In the genomic region with DNA sequence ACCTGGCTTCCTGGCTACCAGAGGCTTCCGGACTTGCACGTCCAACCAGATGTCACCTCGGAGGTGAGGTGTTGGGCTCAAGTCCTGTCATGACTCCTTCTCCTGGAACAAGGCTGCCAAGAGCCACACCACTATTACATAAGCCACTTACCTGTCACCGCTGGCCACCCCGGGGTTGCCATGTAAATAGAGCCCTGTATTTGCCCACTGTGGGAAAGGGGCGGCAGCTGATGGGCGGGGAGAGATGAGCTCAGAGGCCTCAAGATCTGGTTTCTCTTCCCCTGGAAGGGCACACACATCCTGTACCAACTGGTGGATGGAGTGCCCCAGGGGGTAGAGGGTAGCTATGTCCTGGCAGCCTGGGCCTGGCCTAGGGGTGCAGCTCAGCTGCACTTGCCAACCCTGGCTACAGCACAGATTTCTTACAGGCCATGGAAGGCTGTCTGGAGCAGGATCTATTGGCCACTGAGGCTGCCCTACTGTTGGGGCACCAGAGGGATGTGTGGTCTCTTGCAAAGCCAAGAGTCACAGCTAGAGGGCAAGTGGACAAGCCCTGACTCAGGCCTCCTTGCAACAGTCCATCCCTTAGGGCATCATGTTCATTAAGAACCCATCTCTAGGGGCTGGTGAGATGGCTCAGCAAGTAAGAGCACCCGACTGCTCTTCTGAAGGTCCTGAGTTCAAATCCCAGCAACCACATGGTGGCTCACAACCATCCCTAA, we compare ENCODE assay signal across 13 mouse cellular contexts.
DNase-seq lines count a peak whose midpoint lies in the region; ATAC-seq and TF ChIP-seq lines count a peak whose summit lies in the region.
"Had no signal": no experiment of that assay in that cellular context is flagged by ENCODE, and none has a peak within 500 bp of the region (broad histone marks: within the 10 kb centered on the region; RNA-seq: fewer than 3 reads in every experiment).

No protein-coding gene starts in this region.

- H3K4me1 ChIP-seq in heart, adult 2 months (ENCODE audit: control insufficient read depth, insufficient read depth, low read length), result peaks cover 7% of the 10 kb centered on the region
- H3K4me1 ChIP-seq: hindbrain, embryonic 15.5 days had no signal

- TF ChIP-seq CTCF in heart, adult 2 months (IDR thresholded peaks at IDR 0.05), result peak; percentile 42

- no peak for DNase-seq in heart, adult 2 months
- no peak for DNase-seq in heart, adult 8-10 months (ENCODE audit: low spot score)
- peak; percentile 82 to 90 for DNase-seq in lung, adult 18-20 months
- DNase-seq in lung, postnatal 14 days, result no peak
- DNase-seq in lung, postnatal 4 days, result peak; percentile 35 to 53
- DNase-seq in frontal cortex, postnatal 36 days (ENCODE audit: low spot score in 2 of 2), result no peak
- DNase-seq in thymus, postnatal 14 days, result no peak
- DNase-seq: gastrocnemius, postnatal 14 days; thymus, postnatal 4 days had no signal

- no peak for TF ChIP-seq POLR2A in heart, adult 2 months (IDR thresholded peaks at IDR 0.05; ENCODE audit: insufficient read depth, low read depth, low read length)

- intact Hi-C loops in heart, adult 2 months (cut with DNase I), result loop anchor here (5.0 kb wide), 1 partner anchor 66 kb away; no protein-coding TSS in a partner anchor

- H3K36me3 ChIP-seq in heart, adult 2 months (ENCODE audit: control insufficient read depth, insufficient read depth, low read length), result no peaks in the 10 kb centered on the region
- H3K36me3 ChIP-seq: forebrain, embryonic 10.5 days; hindbrain, embryonic 15.5 days had no signal

- TF ChIP-seq EP300 in heart, adult 2 months (IDR thresholded peaks at IDR 0.05; ENCODE audit: insufficient read depth, low read depth, low read length), result no peak

- peak; percentile 95 for ATAC-seq in granulocyte monocyte progenitor cell, adult 5-6 weeks (replicated peaks; ENCODE audit: poor library complexity, severe bottlenecking)

- H3K9ac ChIP-seq in heart, adult 2 months (ENCODE audit: low read depth, low read length), result no peak overlapping the region
- H3K9ac ChIP-seq: hindbrain, embryonic 15.5 days had no signal

- no peak overlapping the region for H3K27ac ChIP-seq in heart, adult 2 months
- H3K27ac ChIP-seq: forebrain, embryonic 10.5 days; hindbrain, embryonic 15.5 days had no signal

- no peak overlapping the region for H3K4me3 ChIP-seq in heart, adult 2 months
- H3K4me3 ChIP-seq: forebrain, embryonic 10.5 days; hindbrain, embryonic 15.5 days; myocyte had no signal

- H3K27me3 ChIP-seq in heart, adult 2 months (ENCODE audit: control insufficient read depth, insufficient read depth, low read length), result no peaks in the 10 kb centered on the region
- H3K27me3 ChIP-seq: hindbrain, embryonic 15.5 days had no signal

- WGBS in heart, adult 2 months, result 88% methylated on average over 8 of the region's 8 CpGs

- H3K79me2 ChIP-seq in heart, adult 2 months (replicated peaks; ENCODE audit: control insufficient read depth, insufficient read depth, low read length), result no peaks in the 10 kb centered on the region

Comparison
In these comparisons a context has a peak if more than half of its experiments do, and no peak if none do; other contexts are left out.
1. DNase-seq: peak in lung, adult 18-20 months (2 of 2) and lung, postnatal 4 days (2 of 2); none in heart, adult 2 months (0 of 2), heart, adult 8-10 months (single experiment), lung, postnatal 14 days (single experiment), frontal cortex, postnatal 36 days (0 of 2) and thymus, postnatal 14 days (single experiment).